Mouse (Mus musculus): ENCODE results near the gene Dll4. TPM values are rescaled to one million over a fixed set of nuclear protein-coding genes. Genes with fewer than 3 reads are reported as not detected.

Gene Dll4
- polyA plus RNA-seq, 1 experiment from 2014 or later = 3.0 TPM

- WGBS (ENCODE audit: insufficient replicate concordance) = 67% methylated on average over 3 of the region's 3 CpGs
These were observed 41.8 kb downstream of the Dll4 start for GRCm38 (mm10) chr2:119367346-119367745.

DNA sequence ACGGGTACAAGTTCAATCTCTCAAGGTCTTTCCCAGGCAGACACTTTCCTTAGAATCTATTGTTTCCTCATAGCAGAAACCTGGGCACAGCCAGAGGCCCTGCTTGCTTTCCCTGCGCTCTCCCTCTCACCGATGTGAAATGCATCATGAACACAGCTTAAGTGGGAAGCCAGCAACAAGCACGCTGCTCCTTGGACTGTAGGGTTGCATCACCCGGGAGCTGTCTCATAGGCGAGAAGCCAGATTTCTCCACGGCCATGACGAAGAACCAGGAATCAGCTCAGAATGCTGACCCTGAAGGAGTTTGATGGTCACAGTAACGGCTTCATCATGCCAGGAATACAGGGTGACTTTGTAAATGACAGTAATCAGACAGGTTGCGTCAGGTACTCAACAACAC lies 44.5 kb downstream of the Dll4 start:
- WGBS (ENCODE audit: insufficient replicate concordance) = 86% methylated on average over 10 of the region's 10 CpGs
- Histone ChIP-seq H3K27me3 (replicated peaks) (no peaks in the 10 kb centered on the region), H3K27ac (no peak overlapping the region), H3K4me3 (no peak overlapping the region), H3K4me1 (no peaks in the 10 kb centered on the region), H3K36me3 (peaks cover 67% of the 10 kb centered on the region), H3K4me2 (no peak overlapping the region), H3K9me3 (replicated peaks) (no peaks in the 10 kb centered on the region), H3K9ac (no peak overlapping the region)
- no peak for ATAC-seq

More at GRCm38 (mm10) chr2:119367346-119367745, 41.8 kb downstream of the Dll4 start:
- H3K36me3 ChIP-seq = peaks cover 40% of the 10 kb centered on the region
- H3K4me1 ChIP-seq = no peaks in the 10 kb centered on the region
- no peak for ATAC-seq
- H3K4me3 ChIP-seq = no peak overlapping the region
- no peaks in the 10 kb centered on the region for H3K9me3 ChIP-seq (replicated peaks)
- H3K9ac ChIP-seq = no peak overlapping the region
- H3K27me3 ChIP-seq (replicated peaks) = 0 out of 2 replicates have a peak, but pooled peaks cover 3% of the 10 kb centered on the region
- H3K27ac ChIP-seq = no peak overlapping the region
- H3K4me2 ChIP-seq = no peak overlapping the region

DNA sequence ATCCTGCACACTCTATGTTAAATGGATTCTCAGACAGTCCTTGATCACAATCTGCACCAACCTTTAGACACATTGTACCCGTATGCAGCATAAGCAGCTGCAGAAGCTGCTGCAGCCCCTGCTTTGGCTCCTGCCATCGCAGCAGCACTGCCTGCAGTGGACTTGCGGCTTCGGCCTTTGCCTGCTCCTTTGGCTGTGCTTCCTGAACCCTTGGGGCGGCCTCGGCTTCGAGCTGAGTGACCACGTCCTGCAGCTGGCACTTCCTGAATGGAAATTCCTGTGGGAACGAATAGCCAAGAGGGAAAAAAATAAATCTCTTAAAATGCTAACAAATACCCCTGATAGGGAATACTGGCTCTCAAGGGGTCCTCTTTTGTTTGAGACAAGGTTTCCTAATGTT lies 51.7 kb downstream of the Dll4 start:
- ATAC-seq = no peak
- 72% methylated on average over 9 of the region's 9 CpGs for WGBS (ENCODE audit: insufficient replicate concordance)
- Histone ChIP-seq H3K4me3 (no peak overlapping the region), H3K9me3 (replicated peaks) (no peaks in the 10 kb centered on the region), H3K4me1 (no peaks in the 10 kb centered on the region), H3K27me3 (replicated peaks) (no peaks in the 10 kb centered on the region), H3K36me3 (peaks cover 98% of the 10 kb centered on the region), H3K27ac (no peak overlapping the region), H3K9ac (no peak overlapping the region), H3K4me2 (no peak overlapping the region)

- 85% methylated on average over 3 of the region's 3 CpGs for WGBS (ENCODE audit: insufficient replicate concordance)
- Histone ChIP-seq H3K9me3 (replicated peaks) (no peaks in the 10 kb centered on the region), H3K36me3 (peaks cover 98% of the 10 kb centered on the region), H3K4me1 (no peaks in the 10 kb centered on the region), H3K27me3 (replicated peaks) (no peaks in the 10 kb centered on the region), H3K4me3 (no peak overlapping the region), H3K4me2 (no peak overlapping the region), H3K9ac (no peak overlapping the region), H3K27ac (no peak overlapping the region)
- no peak for ATAC-seq
These were observed 52.2 kb downstream of the Dll4 start for GRCm38 (mm10) chr2:119377826-119378225.

DNA sequence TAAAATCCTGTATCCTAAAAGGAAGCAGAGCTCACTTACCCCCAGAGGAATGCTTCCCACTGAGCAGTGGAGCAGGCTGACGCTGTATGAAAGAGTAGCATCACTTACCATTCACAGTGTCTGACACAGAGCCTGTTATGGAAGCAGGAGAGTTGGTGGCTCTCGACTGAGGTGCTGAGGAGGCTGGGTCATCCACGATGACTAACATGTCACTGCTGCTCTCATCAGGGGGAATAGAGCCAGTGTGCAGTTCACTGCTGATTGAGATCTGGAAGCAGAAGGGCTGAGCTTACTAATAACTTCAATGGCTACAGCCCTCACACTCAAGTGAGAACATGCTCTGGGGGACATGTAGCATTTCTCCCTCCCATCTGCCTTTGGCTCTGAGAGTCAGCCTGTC lies 53.9 kb downstream of the Dll4 start:
- no peak overlapping the region for H3K4me2 ChIP-seq
- no peak for ATAC-seq
- no peaks in the 10 kb centered on the region for H3K9me3 ChIP-seq (replicated peaks)
- H3K27me3 ChIP-seq (replicated peaks) = no peaks in the 10 kb centered on the region
- no peak overlapping the region for H3K4me3 ChIP-seq
- H3K27ac ChIP-seq = no peak overlapping the region
- H3K36me3 ChIP-seq = peaks cover 92% of the 10 kb centered on the region
- WGBS (ENCODE audit: insufficient replicate concordance) = 78% methylated on average over 3 of the region's 3 CpGs
- H3K9ac ChIP-seq = no peak overlapping the region
- H3K4me1 ChIP-seq = no peaks in the 10 kb centered on the region

Other genes starting within 250 kb of the Dll4 start
- gene Rad51, start 213.0 kb upstream of the Dll4 start, polyA plus RNA-seq (2016; fragmentation: Nextera tagmentation; extraction: Ambion mirVana) = 49.9 and 52.3 TPM in 2 replicates
- gene Rmdn3, start 168.8 kb upstream of the Dll4 start, polyA plus RNA-seq (2016; fragmentation: Nextera tagmentation; extraction: Ambion mirVana) = 62.2 and 64.1 TPM in 2 replicates
- 28.5 and 31.8 TPM in 2 replicates for gene Gchfr, start 158.0 kb upstream of the Dll4 start, polyA plus RNA-seq (2016; fragmentation: Nextera tagmentation; extraction: Ambion mirVana)
- gene Gm14137, start 151.3 kb upstream of the Dll4 start, polyA plus RNA-seq (2016; fragmentation: Nextera tagmentation; extraction: Ambion mirVana) = 0.26 and 0.35 TPM in 2 replicates
- 27.7 and 29.9 TPM in 2 replicates for gene Zfyve19, start 117.2 kb upstream of the Dll4 start, polyA plus RNA-seq (2016; fragmentation: Nextera tagmentation; extraction: Ambion mirVana)
- gene Dnajc17, start 117.0 kb upstream of the Dll4 start, polyA plus RNA-seq (2016; fragmentation: Nextera tagmentation; extraction: Ambion mirVana) = 11.6 and 13.2 TPM in 2 replicates
- gene Ppp1r14d, start 95.9 kb upstream of the Dll4 start, polyA plus RNA-seq (2016; fragmentation: Nextera tagmentation; extraction: Ambion mirVana) = not detected in 2 replicates
- gene Spint1, start 88.4 kb upstream of the Dll4 start, polyA plus RNA-seq (2016; fragmentation: Nextera tagmentation; extraction: Ambion mirVana) = 0.44 and 0.77 TPM in 2 replicates
- gene Rhov, start 54.5 kb upstream of the Dll4 start, polyA plus RNA-seq (2016; fragmentation: Nextera tagmentation; extraction: Ambion mirVana) = 0.07 TPM in 1 of 2 replicates, not detected in the other
- gene Vps18, start 37.0 kb upstream of the Dll4 start, polyA plus RNA-seq (2016; fragmentation: Nextera tagmentation; extraction: Ambion mirVana) = 9.8 and 10.3 TPM in 2 replicates
- gene Chac1, start 25.4 kb downstream of the Dll4 start, polyA plus RNA-seq (2016; fragmentation: Nextera tagmentation; extraction: Ambion mirVana) = 1.0 and 1.4 TPM in 2 replicates
- 2.5 and 2.9 TPM in 2 replicates for gene Ino80, start 151.9 kb downstream of the Dll4 start, polyA plus RNA-seq (2016; fragmentation: Nextera tagmentation; extraction: Ambion mirVana)
- gene Exd1, start 221.8 kb downstream of the Dll4 start, polyA plus RNA-seq (2016; fragmentation: Nextera tagmentation; extraction: Ambion mirVana) = 0.07 and 0.17 TPM in 2 replicates
- gene Chp1, start 221.9 kb downstream of the Dll4 start, polyA plus RNA-seq (2016; fragmentation: Nextera tagmentation; extraction: Ambion mirVana) = 43.4 and 44.1 TPM in 2 replicates